Mouse (Mus musculus): ENCODE results near the gene Ccdc27. TPM values are rescaled to one million over a fixed set of nuclear protein-coding genes. Genes with fewer than 3 reads are reported as not detected.

The Ccdc27 gene
- not detected in 2 replicates for polyA plus RNA-seq (2016; fragmentation: Nextera tagmentation; extraction: Ambion mirVana)

GRCm38 (mm10) chr4:154042577-154042976 is at the start of gene Ccdc27:
Gene Ccdc27 (minus strand): TSS chr4:154042677.
- 86% methylated on average over 9 of the region's 9 CpGs for WGBS
- Histone ChIP-seq H3K9me3 (no peaks in the 10 kb centered on the region), H3K27ac (no peak within 1 kb of the TSS), H3K36me3 (no peaks in the 10 kb centered on the region), H3K27me3 (ENCODE audit: insufficient read depth, poor library complexity, severe bottlenecking) (peaks cover 4% of the 10 kb centered on the region; the same call in 1 of the 2 replicates), H3K4me1 (replicated peaks) (no peaks in the 10 kb centered on the region), H3K4me3 (no peak within 1 kb of the TSS)
- no peak for DNase-seq (ENCODE audit: low spot score)

- Histone ChIP-seq H3K27ac (no peak overlapping the region), H3K27me3 (ENCODE audit: insufficient read depth, poor library complexity, severe bottlenecking) (peaks cover 31% of the 10 kb centered on the region), H3K4me1 (replicated peaks) (peaks cover 24% of the 10 kb centered on the region; the same call in 1 of the 2 replicates), H3K9me3 (no peaks in the 10 kb centered on the region), H3K4me3 (no peak overlapping the region), H3K36me3 (no peaks in the 10 kb centered on the region)
- DNase-seq (ENCODE audit: low spot score), result no peak
- 66% methylated on average over 8 of the region's 8 CpGs for WGBS
Measured at GRCm38 (mm10) chr4:154091356-154091755, 48.9 kb upstream of the Ccdc27 start.

GRCm38 (mm10) chr4:154089205-154089604 is 46.7 kb upstream of the Ccdc27 start:
- no peaks in the 10 kb centered on the region for H3K9me3 ChIP-seq
- no peak for DNase-seq (ENCODE audit: low spot score)
- H3K27ac ChIP-seq, result no peak overlapping the region
- 44% methylated on average over 5 of the region's 5 CpGs for WGBS
- peaks cover 27% of the 10 kb centered on the region for H3K27me3 ChIP-seq (ENCODE audit: insufficient read depth, poor library complexity, severe bottlenecking)
- H3K36me3 ChIP-seq, result no peaks in the 10 kb centered on the region
- H3K4me1 ChIP-seq (replicated peaks), result peaks cover 18% of the 10 kb centered on the region; the same call in 1 of the 2 replicates
- no peak overlapping the region for H3K4me3 ChIP-seq

- 90% methylated on average over 8 of the region's 8 CpGs for WGBS
- DNase-seq (ENCODE audit: low spot score), result no peak
- peaks cover 19% of the 10 kb centered on the region for H3K4me1 ChIP-seq (replicated peaks)
- H3K4me3 ChIP-seq, result no peak overlapping the region
- peaks cover 35% of the 10 kb centered on the region for H3K27me3 ChIP-seq (ENCODE audit: insufficient read depth, poor library complexity, severe bottlenecking)
- no peaks in the 10 kb centered on the region for H3K36me3 ChIP-seq
- H3K27ac ChIP-seq, result no peak overlapping the region
- H3K9me3 ChIP-seq, result no peaks in the 10 kb centered on the region
Measured at GRCm38 (mm10) chr4:154086436-154086835, 44.0 kb upstream of the Ccdc27 start.

- H3K4me1 ChIP-seq (replicated peaks), result peaks cover 19% of the 10 kb centered on the region
- no peak overlapping the region for H3K4me3 ChIP-seq
- DNase-seq (ENCODE audit: low spot score), result no peak
- peaks cover 40% of the 10 kb centered on the region for H3K27me3 ChIP-seq (ENCODE audit: insufficient read depth, poor library complexity, severe bottlenecking)
- no peaks in the 10 kb centered on the region for H3K9me3 ChIP-seq
- WGBS, result 64% methylated on average over 3 of the region's 3 CpGs
- no peaks in the 10 kb centered on the region for H3K36me3 ChIP-seq
- H3K27ac ChIP-seq, result no peak overlapping the region
Measured at GRCm38 (mm10) chr4:154085856-154086255, 43.4 kb upstream of the Ccdc27 start.

GRCm38 (mm10) chr4:154081974-154082373 is 39.5 kb upstream of the Ccdc27 start:
- Histone ChIP-seq H3K36me3 (no peaks in the 10 kb centered on the region), H3K27me3 (ENCODE audit: insufficient read depth, poor library complexity, severe bottlenecking) (peaks cover 47% of the 10 kb centered on the region)

GRCm38 (mm10) chr4:154081021-154081420 is 38.5 kb upstream of the Ccdc27 start:
- WGBS, result 4% methylated on average over 13 of the region's 13 CpGs
- Histone ChIP-seq H3K4me3 (peak overlapping the region; percentile 28; the same call in 1 of the 2 replicates), H3K9me3 (no peaks in the 10 kb centered on the region), H3K27ac (no peak overlapping the region), H3K27me3 (ENCODE audit: insufficient read depth, poor library complexity, severe bottlenecking) (peaks cover 48% of the 10 kb centered on the region), H3K4me1 (replicated peaks) (peaks cover 13% of the 10 kb centered on the region), H3K36me3 (no peaks in the 10 kb centered on the region)
- DNase-seq (ENCODE audit: low spot score), result no peak

More at GRCm38 (mm10) chr4:154081974-154082373, 39.5 kb upstream of the Ccdc27 start:
- H3K4me1 ChIP-seq (replicated peaks), result peaks cover 13% of the 10 kb centered on the region
- no peak overlapping the region for H3K27ac ChIP-seq
- no peak for DNase-seq (ENCODE audit: low spot score)
- WGBS, result 0% methylated on average over 1 of the region's 1 CpGs
- no peak overlapping the region for H3K4me3 ChIP-seq
- no peaks in the 10 kb centered on the region for H3K9me3 ChIP-seq

- H3K4me1 ChIP-seq (replicated peaks), result peaks cover 15% of the 10 kb centered on the region
- H3K36me3 ChIP-seq, result no peaks in the 10 kb centered on the region
- no peak overlapping the region for H3K27ac ChIP-seq
- no peak for DNase-seq (ENCODE audit: low spot score)
- no peaks in the 10 kb centered on the region for H3K9me3 ChIP-seq
- H3K27me3 ChIP-seq (ENCODE audit: insufficient read depth, poor library complexity, severe bottlenecking), result peaks cover 49% of the 10 kb centered on the region
- no peak overlapping the region for H3K4me3 ChIP-seq
- 56% methylated on average over 4 of the region's 4 CpGs for WGBS
Measured at GRCm38 (mm10) chr4:154080211-154080610, 37.7 kb upstream of the Ccdc27 start.

- peaks cover 21% of the 10 kb centered on the region; the same call in 1 of the 2 replicates for H3K4me1 ChIP-seq (replicated peaks)
- peaks cover 55% of the 10 kb centered on the region for H3K27me3 ChIP-seq (ENCODE audit: insufficient read depth, poor library complexity, severe bottlenecking)
- H3K36me3 ChIP-seq, result no peaks in the 10 kb centered on the region
- DNase-seq (ENCODE audit: low spot score), result no peak
- 20% methylated on average over 15 of the region's 16 CpGs for WGBS
- no peak overlapping the region for H3K27ac ChIP-seq
- no peaks in the 10 kb centered on the region for H3K9me3 ChIP-seq
- peak overlapping the region; percentile 28; the same call in 1 of the 2 replicates for H3K4me3 ChIP-seq
Measured at GRCm38 (mm10) chr4:154071941-154072340, 29.5 kb upstream of the Ccdc27 start.

GRCm38 (mm10) chr4:154071521-154071920 is 29.0 kb upstream of the Ccdc27 start:
- 2% methylated on average over 15 of the region's 20 CpGs for WGBS
- H3K4me1 ChIP-seq (replicated peaks), result peaks cover 21% of the 10 kb centered on the region; the same call in 1 of the 2 replicates
- H3K9me3 ChIP-seq, result no peaks in the 10 kb centered on the region
- peak overlapping the region; percentile 28; the same call in 1 of the 2 replicates for H3K4me3 ChIP-seq
- no peaks in the 10 kb centered on the region for H3K36me3 ChIP-seq
- no peak overlapping the region for H3K27ac ChIP-seq
- DNase-seq (ENCODE audit: low spot score), result no peak
- H3K27me3 ChIP-seq (ENCODE audit: insufficient read depth, poor library complexity, severe bottlenecking), result peaks cover 51% of the 10 kb centered on the region

- 0% methylated on average over 5 of the region's 5 CpGs for WGBS
- Histone ChIP-seq H3K27ac (no peak overlapping the region), H3K4me1 (replicated peaks) (peaks cover 21% of the 10 kb centered on the region; the same call in 1 of the 2 replicates), H3K36me3 (no peaks in the 10 kb centered on the region), H3K9me3 (no peaks in the 10 kb centered on the region), H3K4me3 (no peak overlapping the region), H3K27me3 (ENCODE audit: insufficient read depth, poor library complexity, severe bottlenecking) (peaks cover 47% of the 10 kb centered on the region)
- DNase-seq (ENCODE audit: low spot score), result peak; percentile 47
Measured at GRCm38 (mm10) chr4:154070896-154071295, 28.4 kb upstream of the Ccdc27 start.

- H3K36me3 ChIP-seq, result no peaks in the 10 kb centered on the region
- H3K27ac ChIP-seq, result no peak overlapping the region
- H3K4me3 ChIP-seq, result no peak overlapping the region
- H3K9me3 ChIP-seq, result no peaks in the 10 kb centered on the region
- DNase-seq (ENCODE audit: low spot score), result peak; percentile 32
- peaks cover 19% of the 10 kb centered on the region for H3K27me3 ChIP-seq (ENCODE audit: insufficient read depth, poor library complexity, severe bottlenecking)
- no peaks in the 10 kb centered on the region for H3K4me1 ChIP-seq (replicated peaks)
- 63% methylated on average over 14 of the region's 14 CpGs for WGBS
Measured at GRCm38 (mm10) chr4:154064827-154065773, 22.6 kb upstream of the Ccdc27 start.

- H3K27me3 ChIP-seq (ENCODE audit: insufficient read depth, poor library complexity, severe bottlenecking), result 0 out of 2 replicates have a peak, but pooled peaks cover 3% of the 10 kb centered on the region
- H3K9me3 ChIP-seq, result no peaks in the 10 kb centered on the region
- no peak overlapping the region for H3K27ac ChIP-seq
- WGBS, result 72% methylated on average over 4 of the region's 4 CpGs
- H3K36me3 ChIP-seq, result no peaks in the 10 kb centered on the region
- no peak for DNase-seq (ENCODE audit: low spot score)
- H3K4me1 ChIP-seq (replicated peaks), result no peaks in the 10 kb centered on the region
- H3K4me3 ChIP-seq, result no peak overlapping the region
Measured at GRCm38 (mm10) chr4:154057696-154058095, 15.2 kb upstream of the Ccdc27 start.

All from hindbrain, embryonic 10.5 days (tissue).